Mouse (Mus musculus) cortical plate, adult 2 months (tissue): Measurements from ENCODE around the gene Cd47. TPM values are rescaled to one million over a fixed set of nuclear protein-coding genes. Genes with fewer than 3 reads are reported as not detected.

Experiments
- H3K27ac ChIP-seq: fragments of 200-500 bp; 2 replicates; pipeline ENCODE4 v1.5.1; 2012; ENCODE audit warnings: low read length, control low read depth, inconsistent platforms; ENCODE audit not compliant: insufficient read depth
- H3K4me1 ChIP-seq: fragments of 200-500 bp; 2 replicates; pipeline ENCODE4 v1.6.1; 2011; ENCODE audit warnings: low read length; ENCODE audit not compliant: control insufficient read depth, insufficient read depth
- H3K4me3 ChIP-seq: fragments of 200-500 bp; 2 replicates; pipeline ENCODE4 v1.5.1; 2011; ENCODE audit warnings: mild to moderate bottlenecking, low read length, control low read depth; ENCODE audit not compliant: insufficient read depth
- CTCF ChIP-seq: fragments of 200-500 bp; IDR thresholded peaks from 2 replicates; pipeline ENCODE4 v1.5.1; 2011; ENCODE audit warnings: mild to moderate bottlenecking, control low read depth, low read length; ENCODE audit not compliant: insufficient read depth; ENCODE audit errors: extremely low read depth
- POLR2A ChIP-seq: fragments of 200-500 bp; IDR thresholded peaks from 2 replicates; pipeline ENCODE4 v1.6.1; 2011; ENCODE audit warnings: mild to moderate bottlenecking, low read length, control low read depth; ENCODE audit not compliant: insufficient read depth; ENCODE audit errors: extremely low read depth
- polyA plus RNA-seq: library from polyadenylated mRNA; depleted of rRNA; stranded (reverse); fragments of >200 nt; gene quantifications from 2 replicates; pipeline ENCODE4 v1.2.3, GENCODE M21; 2012

Gene Cd47
- polyA plus RNA-seq, 1 experiment: 112 TPM

- H3K4me3 ChIP-seq: no peak overlapping the region
- TF ChIP-seq POLR2A: no peak
- H3K27ac ChIP-seq: no peak overlapping the region
- H3K4me1 ChIP-seq: no peaks in the 10 kb centered on the region; the same call in 1 of the 2 replicates
Measured at GRCm38 (mm10) chr16:49920191-49920590, 119.9 kb downstream of the Cd47 start.

GRCm38 (mm10) chr16:49921677-49922076, 121.3 kb downstream of the Cd47 start:
- Histone ChIP-seq H3K4me3 (no peak overlapping the region), H3K27ac (no peak overlapping the region), H3K4me1 (no peaks in the 10 kb centered on the region; the same call in 1 of the 2 replicates)
- TF ChIP-seq POLR2A (no peak), CTCF (no peak)

- TF ChIP-seq CTCF (no peak), POLR2A (no peak)
- H3K4me1 ChIP-seq: no peaks in the 10 kb centered on the region; the same call in 1 of the 2 replicates
- H3K4me3 ChIP-seq: no peak overlapping the region
- H3K27ac ChIP-seq: no peak overlapping the region
Measured at GRCm38 (mm10) chr16:49922098-49922497, 121.8 kb downstream of the Cd47 start.

- Histone ChIP-seq H3K27ac (no peak overlapping the region), H3K4me3 (no peak overlapping the region), H3K4me1 (no peaks in the 10 kb centered on the region)
- TF ChIP-seq POLR2A (no peak), CTCF (no peak)
Measured at GRCm38 (mm10) chr16:49923720-49924119, 123.4 kb downstream of the Cd47 start.

- TF ChIP-seq POLR2A (no peak), CTCF (no peak)
- H3K4me1 ChIP-seq: no peaks in the 10 kb centered on the region
- no peak overlapping the region for H3K4me3 ChIP-seq
- H3K27ac ChIP-seq: no peak overlapping the region
Measured at GRCm38 (mm10) chr16:49924941-49925340, 124.6 kb downstream of the Cd47 start.

DNA sequence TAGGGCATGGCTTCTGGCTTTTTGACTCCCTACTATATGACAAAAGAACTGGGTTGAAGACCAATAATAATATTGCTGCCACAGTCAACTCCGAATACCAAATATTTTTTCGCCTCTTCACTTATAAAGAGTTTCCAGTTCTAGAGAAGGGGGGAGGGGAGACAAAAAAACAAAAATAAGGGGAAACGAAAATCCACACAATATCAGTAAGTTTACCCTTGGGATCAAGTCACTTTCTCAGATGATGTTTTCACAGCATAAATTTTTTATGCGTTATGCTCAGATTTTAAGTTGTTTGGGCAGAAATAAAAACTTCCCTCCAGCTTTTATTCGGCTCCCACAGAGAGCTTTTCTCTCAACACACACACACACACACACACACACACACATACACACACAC, 132.9 kb downstream of the Cd47 start:
- H3K4me3 ChIP-seq: no peak overlapping the region
- TF ChIP-seq CTCF (no peak), POLR2A (no peak)
- no peak overlapping the region for H3K27ac ChIP-seq
- 0 out of 2 replicates have a peak, but pooled peaks cover 1% of the 10 kb centered on the region for H3K4me1 ChIP-seq

- Histone ChIP-seq H3K4me3 (no peak overlapping the region), H3K27ac (no peak overlapping the region)
- TF ChIP-seq CTCF (no peak), POLR2A (no peak)
Measured at GRCm38 (mm10) chr16:49936008-49936443, 135.7 kb downstream of the Cd47 start.

DNA sequence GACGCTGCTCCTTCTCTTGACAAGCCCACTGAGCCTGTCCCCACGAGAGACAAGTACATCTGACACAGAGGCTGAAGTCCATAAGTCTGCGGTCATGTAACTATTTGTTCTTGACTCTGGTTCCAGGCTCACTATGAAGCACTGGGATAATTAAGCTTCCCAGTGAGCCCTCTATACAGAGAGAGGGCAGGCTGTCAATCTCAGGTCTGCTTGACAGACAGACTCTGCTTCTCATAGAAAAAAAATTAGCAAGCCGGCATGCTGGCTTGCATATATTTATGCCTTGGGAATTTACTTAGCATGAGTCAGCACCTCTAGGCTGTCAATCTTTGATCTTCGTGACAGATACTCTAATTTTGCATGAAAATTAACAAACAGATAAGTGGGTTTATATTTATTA, 136.5 kb downstream of the Cd47 start:
- TF ChIP-seq CTCF (no peak), POLR2A (no peak)
- no peak overlapping the region for H3K27ac ChIP-seq
- no peak overlapping the region for H3K4me3 ChIP-seq
- H3K4me1 ChIP-seq: 0 out of 2 replicates have a peak, but pooled peaks cover 1% of the 10 kb centered on the region

More at GRCm38 (mm10) chr16:49936008-49936443, 135.7 kb downstream of the Cd47 start:
- H3K4me1 ChIP-seq: 0 out of 2 replicates have a peak, but pooled peaks cover 1% of the 10 kb centered on the region

DNA sequence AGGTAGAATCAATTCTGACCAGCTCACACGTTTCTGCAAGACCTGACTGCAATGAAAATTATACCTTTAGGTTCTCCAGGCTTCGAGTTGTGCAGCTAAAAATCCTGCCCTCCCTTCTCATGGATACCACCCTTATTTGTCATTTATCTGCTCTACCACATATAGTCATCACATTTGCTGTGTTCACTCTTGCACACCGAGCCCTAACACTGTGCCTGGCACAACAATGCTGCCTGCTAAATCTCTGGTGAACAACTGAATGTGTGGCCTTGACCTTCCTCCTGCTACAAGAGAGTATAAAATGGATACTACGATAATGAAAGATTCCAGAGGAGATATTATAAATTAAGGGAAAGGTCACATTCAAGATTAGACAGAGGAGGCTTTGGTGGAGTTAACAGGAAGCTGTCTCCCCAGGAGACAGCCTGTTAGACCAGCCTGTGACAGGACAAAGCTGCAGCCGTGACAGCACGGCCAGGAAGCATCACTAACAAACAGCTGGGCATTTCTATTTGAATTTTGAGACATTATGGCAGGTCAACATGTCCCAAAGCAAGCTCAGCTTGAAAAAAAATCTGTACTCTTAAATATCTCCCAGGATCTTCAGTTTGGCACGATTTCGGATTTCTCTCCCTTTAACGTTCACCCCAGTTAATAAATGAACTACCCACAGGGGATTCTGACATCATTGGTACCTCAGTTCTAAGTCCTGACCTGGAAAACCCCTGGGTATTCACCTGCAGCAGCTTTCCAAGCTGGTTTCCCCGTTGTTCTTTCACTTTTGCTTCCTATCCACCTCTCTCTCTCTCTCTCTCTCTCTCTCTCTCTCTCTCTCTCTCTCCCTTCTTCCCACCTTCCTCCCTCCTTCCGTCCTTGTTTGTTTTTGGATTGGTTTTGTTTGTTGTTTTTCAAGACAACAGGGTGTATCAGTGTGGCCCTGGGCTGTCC, 137.2 kb downstream of the Cd47 start:
- Histone ChIP-seq H3K27ac (no peak overlapping the region), H3K4me3 (no peak overlapping the region), H3K4me1 (0 out of 2 replicates have a peak, but pooled peaks cover 1% of the 10 kb centered on the region)
- TF ChIP-seq POLR2A: no peak
- TF ChIP-seq CTCF: no peak
